Mouse (Mus musculus): Measurements from ENCODE around the gene Grasp. TPM values are rescaled to one million over a fixed set of nuclear protein-coding genes. Genes with fewer than 3 reads are reported as not detected.

Gene Grasp
- total and polyA plus RNA-seq, 3 experiments = 4.1 to 6.3 TPM; not detected in 1

DNA sequence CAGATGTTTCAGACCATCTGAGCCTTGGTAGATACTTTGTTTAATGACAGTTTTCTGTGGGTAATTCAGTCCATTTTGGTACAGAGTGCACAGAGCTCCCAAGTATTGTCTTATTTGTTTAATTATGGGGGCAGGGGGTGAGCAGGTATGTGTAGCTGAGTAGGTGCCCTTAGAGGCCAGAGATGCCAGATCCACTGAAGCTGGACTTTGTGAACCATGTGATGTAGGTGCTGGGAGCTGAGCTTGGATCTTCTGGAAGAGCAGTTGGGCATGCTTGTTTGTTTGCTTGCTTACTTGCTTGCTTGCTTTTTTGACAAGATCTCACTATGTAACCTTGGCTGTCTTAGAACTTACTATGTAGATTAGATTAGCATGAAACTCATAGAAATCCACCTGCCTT lies 27.0 kb upstream of the Grasp start:
- no peak for TF ChIP-seq ELF1 (IDR thresholded peaks at IDR 0.05; ENCODE audit: low read depth, low read length)
- no peak for TF ChIP-seq GATA1 (IDR thresholded peaks at IDR 0.05; ENCODE audit: low read depth, low read length)
- TF ChIP-seq ZNF384 (IDR thresholded peaks at IDR 0.05; ENCODE audit: low read depth, low read length) = no peak
- no peak for TF ChIP-seq MYB (IDR thresholded peaks at IDR 0.05; ENCODE audit: low read depth, low read length)
- no peak for TF ChIP-seq UBTF (IDR thresholded peaks at IDR 0.05; ENCODE audit: borderline replicate concordance, insufficient read depth, low read depth, low read length)
- TF ChIP-seq CTCF (IDR thresholded peaks at IDR 0.05 in 2 of 3, conservative IDR thresholded peaks at IDR 0.05 in 1 of 3; ENCODE audit: control insufficient read depth in 1 of 3, insufficient read depth in 1 of 3, low read depth in 2 of 3, low read length in 3 of 3, poor library complexity in 1 of 3, severe bottlenecking in 1 of 3) = no peak
- no peak for TF ChIP-seq MAFK (IDR thresholded peaks at IDR 0.05; ENCODE audit: borderline replicate concordance, low read depth, low read length)
- H3K36me3 ChIP-seq (ENCODE audit: control insufficient read depth in 1 of 2, insufficient read depth in 2 of 2, low read length in 2 of 2) = peaks cover 0 to 15% of the 10 kb centered on the region in 2 experiments; a peak in 2 of 4 replicates
- no peak overlapping the region for H3K27ac ChIP-seq (ENCODE audit: control insufficient read depth, low read depth, low read length)
- H3K4me1 ChIP-seq (ENCODE audit: control insufficient read depth in 1 of 2, insufficient read depth in 2 of 2, low read length in 2 of 2) = peaks cover 2 to 21% of the 10 kb centered on the region in 2 experiments
- peak; percentile 30 for DNase-seq (ENCODE audit: low read depth, low spot score)
- no peak overlapping the region for H3K4me3 ChIP-seq (ENCODE audit: control insufficient read depth in 1 of 2, insufficient read depth in 1 of 2, low read depth in 2 of 2, low read length in 2 of 2)
- no peak overlapping the region for H3K9ac ChIP-seq (ENCODE audit: control insufficient read depth, low read depth, low read length, poor library complexity, severe bottlenecking)
- H3K79me2 ChIP-seq (ENCODE audit: control insufficient read depth, insufficient read depth, low read length, poor library complexity) = 0 out of 2 replicates have a peak, but pooled peaks cover 1% of the 10 kb centered on the region
- H3K27me3 ChIP-seq (ENCODE audit: control insufficient read depth in 1 of 2, insufficient read depth in 2 of 2, low read length in 2 of 2) = no peaks in the 10 kb centered on the region
- no peaks in the 10 kb centered on the region for H3K9me3 ChIP-seq (replicated peaks; ENCODE audit: insufficient read depth, low read length)

DNA sequence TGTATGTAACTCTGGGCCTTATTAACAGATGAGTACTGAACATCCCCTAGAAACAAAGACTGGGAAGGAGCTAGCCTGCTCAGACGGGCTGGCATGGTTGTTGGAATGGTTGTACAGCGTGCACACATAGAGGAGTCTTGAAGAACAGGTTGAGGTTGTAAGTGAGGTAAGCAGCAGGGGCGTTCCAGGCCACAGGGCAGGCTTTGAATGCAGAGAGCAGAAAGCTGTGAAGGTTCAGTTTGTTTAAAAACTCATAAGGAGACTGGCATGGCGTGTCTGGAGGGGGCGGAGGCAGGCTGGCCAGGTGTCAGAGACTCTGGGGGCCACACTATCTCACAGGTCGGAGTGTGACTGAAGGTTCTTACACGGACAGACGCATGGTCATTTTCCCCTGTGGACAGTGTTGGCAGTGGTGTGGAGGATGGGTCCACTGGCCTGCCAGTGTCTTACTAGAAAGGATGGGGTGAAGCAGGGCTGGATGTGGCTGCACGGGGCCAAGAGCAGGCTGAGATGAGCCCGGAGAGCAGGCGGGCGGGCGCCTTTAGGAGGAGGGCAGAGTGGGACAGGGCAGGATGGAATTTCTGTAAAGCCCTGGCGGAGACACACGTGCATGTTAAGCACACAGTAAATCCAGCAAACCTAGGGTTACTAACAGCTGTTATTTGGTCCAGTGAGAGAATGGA lies 26.4 kb upstream of the Grasp start:
- H3K36me3 ChIP-seq (ENCODE audit: control insufficient read depth in 1 of 2, insufficient read depth in 2 of 2, low read length in 2 of 2) = peaks cover 0 to 10% of the 10 kb centered on the region in 2 experiments; a peak in 2 of 4 replicates
- H3K4me3 ChIP-seq (ENCODE audit: control insufficient read depth in 1 of 2, insufficient read depth in 1 of 2, low read depth in 2 of 2, low read length in 2 of 2) = no peak overlapping the region
- H3K27me3 ChIP-seq (ENCODE audit: control insufficient read depth in 1 of 2, insufficient read depth in 2 of 2, low read length in 2 of 2) = no peaks in the 10 kb centered on the region
- H3K9ac ChIP-seq (ENCODE audit: control insufficient read depth, low read depth, low read length, poor library complexity, severe bottlenecking) = no peak overlapping the region
- peaks cover 0 to 14% of the 10 kb centered on the region in 2 experiments; a peak in 2 of 4 replicates for H3K4me1 ChIP-seq (ENCODE audit: control insufficient read depth in 1 of 2, insufficient read depth in 2 of 2, low read length in 2 of 2)
- TF ChIP-seq ZMIZ1 (IDR thresholded peaks at IDR 0.05; ENCODE audit: low read depth, low read length) = no peak
- TF ChIP-seq EP300 (IDR thresholded peaks at IDR 0.05; ENCODE audit: low read depth in 1 of 2, low read length in 2 of 2) = no peak
- TF ChIP-seq GABPA (IDR thresholded peaks at IDR 0.05; ENCODE audit: low read depth, low read length) = no peak
- no peak for TF ChIP-seq ZC3H11A (IDR thresholded peaks at IDR 0.05; ENCODE audit: low read depth, low read length)
- TF ChIP-seq ETS1 (IDR thresholded peaks at IDR 0.05; ENCODE audit: low read depth, low read length) = no peak
- TF ChIP-seq ELF1 (IDR thresholded peaks at IDR 0.05; ENCODE audit: low read depth, low read length) = no peak
- no peak for TF ChIP-seq RCOR1 (IDR thresholded peaks at IDR 0.05; ENCODE audit: low read depth, low read length)
- no peak for TF ChIP-seq NELFE (IDR thresholded peaks at IDR 0.05; ENCODE audit: low read depth, low read length)
- TF ChIP-seq ZNF384 (IDR thresholded peaks at IDR 0.05; ENCODE audit: low read depth, low read length) = no peak
- no peak for TF ChIP-seq MAX (IDR thresholded peaks at IDR 0.05; ENCODE audit: low read length)
- H3K9me3 ChIP-seq (replicated peaks; ENCODE audit: insufficient read depth, low read length) = no peaks in the 10 kb centered on the region
- no peaks in the 10 kb centered on the region for H3K79me2 ChIP-seq (ENCODE audit: control insufficient read depth, insufficient read depth, low read length, poor library complexity)
- DNase-seq (ENCODE audit: low read depth, low spot score) = no peak
- no peak overlapping the region for H3K27ac ChIP-seq (ENCODE audit: control insufficient read depth, low read depth, low read length)
